Mouse (Mus musculus) lung, postnatal 0 days (tissue): ENCODE data around the gene Foxf1.

ENCODE experiments used
- CTCF ChIP-seq: IDR thresholded peaks from 2 replicates; pipeline ENCODE4 v1.5.1; 2016; ENCODE audit warnings: antibody characterized with exemption, mild to moderate bottlenecking
- EP300 ChIP-seq: IDR thresholded peaks from 2 replicates; pipeline ENCODE4 v1.6.1; 2016; ENCODE audit warnings: antibody characterized with exemption, mild to moderate bottlenecking, control low read depth

GRCm38 (mm10) chr8:121074108-121074847, 9.9 kb upstream of the Foxf1 start:
- TF ChIP-seq CTCF (no peak), EP300 (no peak)
